Mouse (Mus musculus): ENCODE measurements around the gene Asap2.

Gene Asap2

DNA sequence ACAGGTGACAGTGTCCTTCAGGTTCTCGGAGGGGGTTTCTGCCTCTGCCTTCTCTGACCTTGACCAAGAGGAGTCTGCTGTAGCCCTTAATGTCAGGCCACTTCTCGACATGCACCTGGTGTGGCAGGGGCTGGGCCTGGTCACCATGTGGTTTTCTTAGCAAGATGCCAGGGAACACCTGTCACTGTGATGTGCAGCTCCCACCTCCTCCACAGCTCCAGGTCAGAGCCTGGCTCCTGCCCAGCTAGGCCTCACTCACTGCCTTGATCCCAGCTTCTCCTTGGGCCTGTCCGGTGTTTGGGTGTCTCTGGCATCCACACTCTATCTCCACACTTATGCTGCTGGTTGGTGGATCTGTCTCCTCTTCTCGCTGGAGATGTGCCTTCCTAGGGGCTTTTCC is 142.8 kb downstream of the Asap2 start:
- DNase-seq (ENCODE audit: low read depth, low spot score), result no peak

- no peak for DNase-seq (ENCODE audit: low read depth, low spot score)
Measured at GRCm38 (mm10) chr12:21133972-21134859, 144.0 kb downstream of the Asap2 start.

- no peak for DNase-seq (ENCODE audit: low read depth, low spot score)
Measured at GRCm38 (mm10) chr12:21135651-21136461, 145.6 kb downstream of the Asap2 start.

DNA sequence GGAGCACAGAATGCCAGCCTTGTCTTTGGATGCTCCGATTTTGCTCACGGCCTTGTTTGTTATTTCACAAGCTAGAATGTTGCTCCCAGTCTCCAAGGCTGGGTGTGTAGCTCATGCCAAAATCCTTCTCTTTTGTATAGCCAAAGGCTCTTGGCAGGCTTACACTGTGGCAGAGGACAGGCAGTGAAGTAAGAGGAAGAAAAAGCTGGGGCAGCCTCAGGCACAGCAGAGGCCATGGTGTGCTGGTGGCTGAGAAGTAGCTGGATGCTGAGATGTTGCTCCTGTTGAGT is 146.1 kb downstream of the Asap2 start:
- peak; percentile 44 for DNase-seq (ENCODE audit: low read depth, low spot score)

DNA sequence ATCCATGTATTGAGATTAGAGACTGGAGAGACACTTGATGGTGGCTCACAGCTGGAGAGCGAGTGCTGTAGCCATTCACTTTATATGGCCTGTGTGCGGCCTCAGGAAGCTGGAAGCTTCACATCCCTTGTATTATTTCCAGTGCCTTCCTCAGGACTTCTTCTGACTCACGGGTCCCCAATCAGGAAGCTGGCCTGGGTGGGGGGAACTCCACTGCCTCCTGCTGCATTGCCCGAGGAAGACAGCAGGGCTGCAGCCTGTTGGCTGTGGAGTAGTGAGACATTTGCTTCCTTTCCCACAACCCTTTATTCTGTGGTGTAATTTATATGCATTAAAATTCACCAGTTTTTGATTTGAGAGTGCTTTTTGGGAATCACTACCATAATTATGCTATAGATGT is 149.3 kb downstream of the Asap2 start:
- DNase-seq (ENCODE audit: low read depth, low spot score), result no peak

- no peak for DNase-seq (ENCODE audit: low read depth, low spot score)
Measured at GRCm38 (mm10) chr12:21140153-21140552, 149.9 kb downstream of the Asap2 start.

DNA sequence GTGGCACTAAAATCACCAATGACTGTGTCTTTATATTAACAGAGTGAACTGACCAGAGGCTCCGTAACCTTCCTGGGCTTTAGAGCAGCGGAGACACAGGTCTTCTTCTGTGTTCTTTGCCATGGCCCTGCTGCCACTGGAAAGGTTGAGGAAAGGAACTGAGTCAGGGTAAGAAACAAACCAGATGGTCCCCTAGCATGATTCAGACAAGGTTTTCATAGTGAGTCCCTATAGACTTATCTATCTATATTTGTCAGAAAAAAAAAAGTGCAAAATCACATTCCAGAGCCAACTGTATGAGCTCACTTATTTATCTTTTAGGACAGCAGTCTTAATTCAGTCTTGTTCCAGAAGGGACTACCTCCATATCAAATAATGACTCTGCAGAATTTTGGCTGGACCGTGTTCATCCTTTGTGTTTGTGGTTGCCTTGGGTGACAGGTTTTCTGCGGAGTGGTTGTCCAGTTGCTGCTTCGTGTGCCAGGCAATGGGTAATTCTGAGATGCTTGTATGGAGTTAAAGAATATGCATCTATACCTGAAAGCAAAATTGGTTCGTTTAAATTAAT is 150.6 kb downstream of the Asap2 start:
- no peak for DNase-seq (ENCODE audit: low read depth, low spot score)

DNA sequence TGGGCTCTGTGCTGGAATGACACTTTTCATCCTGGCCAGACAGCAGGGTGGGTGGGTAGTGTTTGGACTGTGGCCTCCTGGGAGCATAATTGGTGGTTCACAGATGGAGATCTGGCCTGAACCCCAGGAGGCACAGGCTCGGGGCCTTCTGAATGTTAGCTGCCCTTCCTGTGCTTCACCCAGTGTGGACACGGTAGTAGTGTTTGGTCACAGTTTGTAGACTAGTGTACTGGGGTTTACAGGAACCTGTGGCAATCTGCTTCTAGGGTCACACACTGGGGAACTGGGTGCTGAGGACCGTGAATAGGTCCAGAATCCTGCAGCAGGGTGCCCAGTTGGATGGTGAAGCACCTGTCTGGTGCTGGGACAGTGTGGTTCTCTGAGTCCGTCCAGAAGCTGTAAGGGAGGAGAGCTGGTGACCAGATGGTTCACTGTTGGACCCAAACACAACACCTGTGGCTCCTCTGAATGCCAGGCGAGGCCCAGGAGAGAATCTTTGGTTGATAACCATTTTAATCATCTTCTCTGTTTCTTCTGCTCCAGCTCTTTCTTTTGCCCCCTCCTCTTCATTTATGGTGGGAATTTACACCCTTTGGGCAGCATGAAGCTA is 151.5 kb downstream of the Asap2 start:
- DNase-seq (ENCODE audit: low read depth, low spot score), result no peak

DNA sequence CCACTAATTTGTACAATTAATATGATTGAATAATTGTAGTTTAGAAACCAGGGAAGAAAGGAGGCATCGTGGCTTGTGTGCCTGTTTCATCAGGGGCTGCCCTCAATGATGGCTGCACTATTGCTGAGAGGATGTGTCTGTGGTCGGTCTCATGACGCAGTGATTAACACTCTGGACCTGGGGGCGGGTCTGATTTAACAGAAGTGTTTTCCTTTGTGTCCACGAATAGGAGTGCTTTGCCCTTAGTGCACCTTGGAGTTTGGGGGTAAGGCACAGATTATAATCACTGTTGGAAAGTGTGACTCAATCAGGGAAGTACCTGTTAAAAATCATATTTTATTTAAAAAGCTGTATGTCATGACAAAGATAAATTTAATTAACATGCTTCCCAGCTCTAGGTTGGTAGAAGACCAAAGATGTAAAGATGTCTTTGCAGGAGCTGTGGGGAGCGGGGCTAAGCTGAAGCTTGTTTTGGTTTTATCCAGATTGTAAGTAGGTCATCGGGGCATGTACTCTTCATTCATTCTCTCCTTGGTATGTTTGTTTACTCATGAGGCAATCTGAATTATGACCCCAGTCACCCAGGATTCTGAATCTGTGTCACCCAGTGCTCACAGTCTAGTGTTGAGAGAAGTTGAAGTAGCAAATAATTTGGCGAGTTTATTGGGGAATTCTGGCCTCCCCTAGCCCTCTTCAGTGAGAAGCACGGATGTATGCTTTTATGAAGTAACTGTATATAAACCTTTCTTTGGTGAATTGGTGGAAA is 152.4 kb downstream of the Asap2 start:
- DNase-seq (ENCODE audit: low read depth, low spot score), result no peak

GRCm38 (mm10) chr12:21144602-21145001 is 154.3 kb downstream of the Asap2 start:
- no peak for DNase-seq (ENCODE audit: low read depth, low spot score)

- DNase-seq (ENCODE audit: low read depth, low spot score), result no peak
Measured at GRCm38 (mm10) chr12:21145050-21145449, 154.8 kb downstream of the Asap2 start.

DNA sequence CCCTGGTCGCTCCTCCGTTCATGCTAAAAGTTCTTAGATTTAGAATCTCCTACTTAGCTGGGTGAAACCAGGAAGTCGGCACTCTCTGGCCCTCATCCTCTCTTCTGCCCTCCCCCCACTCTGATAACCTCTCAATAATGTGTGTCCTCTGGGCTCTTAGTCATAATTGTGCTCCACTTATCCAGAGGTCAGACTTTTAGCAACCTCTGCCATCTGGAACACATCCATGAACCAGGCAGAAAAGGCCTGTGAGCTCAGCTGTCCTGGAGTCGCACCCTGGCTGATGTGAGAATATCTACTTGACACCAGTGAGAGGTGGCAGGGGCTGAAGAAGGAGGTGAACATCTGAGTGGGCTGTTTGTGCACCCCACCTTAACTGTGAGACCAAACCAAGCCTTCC is 156.6 kb downstream of the Asap2 start:
- peak; percentile 68 for DNase-seq (ENCODE audit: low read depth, low spot score)

DNA sequence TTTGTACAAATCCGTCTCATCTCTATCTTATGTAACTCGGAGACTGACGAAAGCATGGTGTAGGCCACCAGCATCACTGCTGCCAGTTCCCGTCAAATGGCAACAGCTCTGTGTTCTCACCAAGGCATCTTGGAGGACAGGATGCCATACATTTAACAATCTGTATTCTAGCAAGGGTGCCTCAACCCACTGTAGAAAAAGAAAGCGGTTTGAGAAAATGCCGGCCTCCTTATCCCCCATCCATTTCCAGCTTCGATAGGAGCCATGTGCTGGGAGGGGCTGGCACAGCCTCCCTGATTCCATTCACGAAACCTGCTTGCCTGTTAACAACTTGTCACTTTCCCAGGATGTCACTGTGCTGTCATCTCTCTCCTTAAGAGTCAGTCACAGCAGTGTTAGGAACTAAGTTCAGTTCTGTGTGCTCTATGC is 163.0 kb downstream of the Asap2 start:
- no peak for DNase-seq (ENCODE audit: low read depth, low spot score)

GRCm38 (mm10) chr12:21155062-21155461 is 164.8 kb downstream of the Asap2 start:
- DNase-seq (ENCODE audit: low read depth, low spot score), result peak; percentile 36

DNA sequence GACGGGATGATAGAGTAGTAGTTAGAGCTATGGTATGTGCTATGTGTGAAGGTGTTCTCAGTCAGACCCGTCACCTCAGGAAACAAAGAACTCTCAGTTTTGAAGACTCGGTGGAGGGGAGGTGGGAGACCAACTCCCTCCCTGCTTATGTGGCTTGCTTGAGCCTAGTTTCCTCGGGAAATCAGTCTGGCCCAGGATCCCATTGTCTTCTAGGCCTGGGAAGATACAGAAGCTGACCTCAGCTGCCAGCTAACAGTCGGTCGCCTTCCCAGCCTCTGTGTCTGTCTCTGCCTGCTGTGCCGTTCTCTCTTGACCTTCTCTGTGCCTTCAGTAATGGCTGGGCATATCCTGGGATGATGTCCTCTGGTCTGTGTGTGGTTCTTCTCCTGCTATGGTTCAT is 169.0 kb downstream of the Asap2 start:
- no peak for DNase-seq (ENCODE audit: low read depth, low spot score)

DNA sequence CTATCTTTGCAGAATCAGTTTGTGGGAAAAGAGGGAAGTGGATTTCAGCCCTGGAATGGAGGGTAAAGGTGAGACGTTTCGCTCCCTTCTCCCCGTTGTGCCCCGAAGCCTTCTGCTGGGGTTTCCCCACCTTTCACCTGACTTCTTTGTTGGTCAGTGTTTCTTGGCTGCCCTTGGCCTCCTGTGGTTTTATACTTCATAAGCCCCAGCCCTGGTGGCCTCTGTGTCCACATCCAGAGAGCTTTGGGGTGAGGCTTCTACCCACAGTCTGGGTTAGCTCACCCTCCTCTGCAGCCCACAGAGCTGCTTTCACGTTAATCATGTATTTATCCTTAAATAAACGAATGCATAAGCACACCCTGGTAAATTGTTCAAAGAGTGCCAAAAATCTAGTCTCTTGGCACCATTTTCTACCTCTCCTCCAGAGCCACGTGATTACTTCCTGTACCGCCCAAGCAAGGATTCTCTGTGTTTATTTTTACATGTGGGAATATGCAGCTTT is 170.1 kb downstream of the Asap2 start:
- DNase-seq (ENCODE audit: low read depth, low spot score), result no peak

- no peak for DNase-seq (ENCODE audit: low read depth, low spot score)
Measured at GRCm38 (mm10) chr12:21161841-21162240, 171.6 kb downstream of the Asap2 start.

DNA sequence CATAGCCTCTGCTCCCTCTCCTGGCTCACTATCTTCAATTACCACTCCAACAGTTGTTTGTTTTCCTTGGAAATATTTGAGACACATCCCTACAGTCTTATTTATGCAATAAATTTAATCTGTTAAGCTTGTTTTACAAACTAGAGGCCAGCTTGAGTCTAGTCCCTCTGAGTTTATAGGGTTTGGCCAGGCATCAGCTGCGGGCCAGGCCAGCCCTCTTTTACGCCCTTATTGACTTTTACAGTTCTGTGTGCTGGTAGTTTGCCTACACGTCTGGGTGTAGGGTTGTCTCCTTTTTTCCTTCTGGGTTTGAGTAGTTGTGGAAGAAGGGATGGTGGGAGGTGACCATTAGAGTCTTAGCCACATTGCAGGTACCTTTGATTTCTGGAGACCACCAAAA is 173.4 kb downstream of the Asap2 start:
- DNase-seq (ENCODE audit: low read depth, low spot score), result no peak

DNA sequence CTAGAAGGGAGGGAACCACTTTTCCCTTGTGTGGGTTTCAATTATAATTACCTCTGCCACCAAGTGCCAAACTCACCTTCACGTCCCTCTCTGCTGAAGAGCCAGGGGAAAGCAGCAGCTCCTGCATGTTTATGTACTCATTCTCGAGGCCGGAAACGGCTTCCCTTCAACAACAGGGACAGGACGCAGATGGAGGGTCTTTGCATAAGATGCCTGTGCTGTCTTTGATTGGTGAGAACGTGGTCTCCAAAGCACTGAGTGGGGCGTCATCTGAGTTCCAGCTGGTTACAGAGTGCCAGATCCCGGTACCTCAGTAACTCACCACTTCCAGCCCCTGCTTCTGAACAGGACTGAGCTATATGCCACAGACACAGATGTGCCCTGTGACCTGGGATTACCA is 174.0 kb downstream of the Asap2 start:
- no peak for DNase-seq (ENCODE audit: low read depth, low spot score)

DNA sequence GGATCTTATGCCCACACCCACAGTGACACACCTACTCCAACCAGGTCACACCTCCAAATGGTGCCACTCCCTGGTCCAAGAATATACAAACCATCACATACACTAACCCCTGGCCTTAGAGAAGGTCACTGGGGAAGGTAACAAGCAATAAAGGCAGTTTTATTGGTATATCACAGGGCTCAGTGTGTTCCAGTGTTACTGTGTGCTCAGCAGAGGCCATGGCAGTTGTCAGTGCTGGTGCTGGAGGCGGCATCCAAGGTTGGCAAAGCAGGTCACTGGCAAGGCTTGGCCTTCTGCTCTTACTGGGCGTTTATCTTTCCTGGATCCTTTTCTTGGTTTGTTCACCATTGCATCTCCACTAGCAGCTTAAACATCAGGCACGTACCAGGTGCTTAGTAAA is 174.9 kb downstream of the Asap2 start:
- DNase-seq (ENCODE audit: low read depth, low spot score), result no peak

DNA sequence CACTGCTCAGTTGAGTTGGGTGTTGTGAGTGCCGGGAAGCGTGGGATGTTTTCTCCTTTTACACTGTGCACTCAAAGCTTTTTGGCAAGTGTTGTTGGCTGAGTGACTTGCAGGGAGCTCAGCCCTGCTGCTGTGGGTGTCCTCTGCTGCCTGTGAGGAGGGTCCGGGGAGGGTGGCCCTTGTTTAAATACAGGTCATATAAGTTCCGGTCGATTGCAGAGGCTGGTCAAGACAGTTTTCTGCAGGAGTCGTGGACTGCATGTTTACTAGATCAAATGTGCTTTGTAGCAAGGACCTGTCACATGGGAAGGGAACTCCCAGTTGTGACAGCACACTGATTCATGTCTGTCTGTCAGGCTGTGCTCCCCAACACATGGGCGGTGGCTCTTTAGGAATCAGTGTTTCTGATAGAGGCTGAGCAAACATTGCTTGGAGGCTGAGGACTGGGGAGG is 175.7 kb downstream of the Asap2 start:
- peak; percentile 38 for DNase-seq (ENCODE audit: low read depth, low spot score)

Measured in skeletal muscle tissue, adult 2 months (tissue).